Mouse (Mus musculus) monocyte, adult 5-6 weeks (primary cell): ENCODE data around the gene Olfr692. TPM values are rescaled to one million over a fixed set of nuclear protein-coding genes. Genes with fewer than 3 reads are reported as not detected.
"Not testable (repeated sequence)": the region's sequence is repeated elsewhere in the genome, so short reads cannot be mapped to it uniquely, and the experiment has no call there.

Experiments used
- ATAC-seq: fragments of 153-309, 156-312 bp; replicated peaks from 2 replicates; pipeline ENCODE4 v1.8.0; 2017; ENCODE audit warnings: mild to moderate bottlenecking; ENCODE audit not compliant: low TSS enrichment, insufficient number of reproducible peaks, severe bottlenecking, poor library complexity, low FRiP score
- total RNA-seq: library from RNA; stranded (forward); fragments of 200-1000, 200-491, 200-594 nt; gene quantifications from 3 replicates; pipeline ENCODE4 v1.2.3, GENCODE M21; 2017

The Olfr692 gene
- total RNA-seq, 1 experiment from 2014 or later = not detected

- peak; percentile 38 for ATAC-seq
Observed at GRCm38 (mm10) chr7:105399058-105399934, 31.3 kb downstream of the Olfr692 start.

GRCm38 (mm10) chr7:105399935-105400624, 32.0 kb downstream of the Olfr692 start, which contains the start of gene Fam160a2:
Gene Fam160a2, minus strand, starts transcription at chr7:105400054.
- ATAC-seq = peak; percentile 84

- ATAC-seq = no peak
Observed at GRCm38 (mm10) chr7:105404268-105404667, 36.2 kb downstream of the Olfr692 start, which contains the start of gene Cnga4. Gene Cnga4, plus strand, starts transcription at chr7:105404568.

GRCm38 (mm10) chr7:105406322-105406721, 38.3 kb downstream of the Olfr692 start:
- no peak for ATAC-seq

- not testable (repeated sequence) for ATAC-seq
Observed at GRCm38 (mm10) chr7:105411874-105412632, 44.0 kb downstream of the Olfr692 start.

- ATAC-seq = no peak
Observed at GRCm38 (mm10) chr7:105414385-105414784, 46.4 kb downstream of the Olfr692 start.

- no peak for ATAC-seq
Observed at GRCm38 (mm10) chr7:105416529-105416928, 48.5 kb downstream of the Olfr692 start.

- no peak for ATAC-seq
Observed at GRCm38 (mm10) chr7:105418106-105418505, 50.1 kb downstream of the Olfr692 start.

Other genes with a start within 250 kb of the Olfr692 start
- gene Olfr683, start 221.2 kb upstream of the Olfr692 start, total RNA-seq = not detected in 3 replicates
- not detected in 3 replicates for gene Olfr684, start 204.6 kb upstream of the Olfr692 start, total RNA-seq
- not detected in 3 replicates for gene Olfr685, start 182.2 kb upstream of the Olfr692 start, total RNA-seq
- not detected in 3 replicates for gene Olfr686, start 160.7 kb upstream of the Olfr692 start, total RNA-seq
- not detected in 3 replicates for gene Olfr688, start 80.1 kb upstream of the Olfr692 start, total RNA-seq
- gene Olfr689, start 57.1 kb upstream of the Olfr692 start, total RNA-seq = not detected in 3 replicates
- gene Olfr690, start 34.1 kb upstream of the Olfr692 start, total RNA-seq = 0.39 TPM in 1 of 3 replicates, not detected in the others
- not detected in 3 replicates for gene Olfr691, start 26.0 kb upstream of the Olfr692 start, total RNA-seq
- gene Gm5901, start 6.8 kb downstream of the Olfr692 start, total RNA-seq = not detected in 3 replicates
- 11.8 to 20.1 TPM (median 19.5 TPM) in 3 replicates for gene Fam160a2, start 31.8 kb downstream of the Olfr692 start, total RNA-seq
- gene Cnga4, start 36.3 kb downstream of the Olfr692 start, total RNA-seq = not detected in 3 replicates
- not detected in 3 replicates for gene Cckbr, start 57.5 kb downstream of the Olfr692 start, total RNA-seq
- gene Cavin3, start 114.1 kb downstream of the Olfr692 start, total RNA-seq = not detected in 3 replicates
- 20.2 to 29.2 TPM (median 28.0 TPM) in 3 replicates for gene Smpd1, start 186.1 kb downstream of the Olfr692 start, total RNA-seq
- 6.0 to 25.3 TPM (median 10.9 TPM) in 3 replicates for gene Apbb1, start 213.4 kb downstream of the Olfr692 start, total RNA-seq
- not detected in 3 replicates for gene Hpx, start 231.9 kb downstream of the Olfr692 start, total RNA-seq